Mouse (Mus musculus): Measurements from ENCODE around the gene Dpyd. TPM values are rescaled to one million over a fixed set of nuclear protein-coding genes. Genes with fewer than 3 reads are reported as not detected.

The Dpyd gene
- total RNA-seq, 2 experiments from 2014 or later, result 2.5 to 3.0 TPM

GRCm38 (mm10) chr3:119095223-119095886, 533.4 kb downstream of the Dpyd start:
- DNase-seq, result no peak

DNA sequence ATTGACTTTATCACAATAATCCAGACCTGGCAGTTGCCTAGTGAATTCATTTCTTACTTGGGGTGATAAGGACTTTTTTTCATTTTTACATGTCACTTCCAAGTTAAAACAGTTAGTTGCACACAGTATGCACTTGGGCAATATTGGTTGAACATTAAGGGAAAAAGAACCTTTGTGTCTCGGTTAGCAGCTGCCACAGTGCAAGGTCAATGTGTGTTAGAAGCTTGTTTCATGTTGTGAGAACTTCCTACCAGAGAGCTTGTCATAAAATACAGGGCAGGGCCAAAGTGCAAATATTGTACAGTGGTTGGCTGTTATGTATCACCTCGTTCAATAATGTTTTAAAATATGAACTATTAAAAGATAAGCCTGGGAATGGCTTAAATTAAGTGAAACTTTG, 564.1 kb downstream of the Dpyd start:
- no peak for DNase-seq

DNA sequence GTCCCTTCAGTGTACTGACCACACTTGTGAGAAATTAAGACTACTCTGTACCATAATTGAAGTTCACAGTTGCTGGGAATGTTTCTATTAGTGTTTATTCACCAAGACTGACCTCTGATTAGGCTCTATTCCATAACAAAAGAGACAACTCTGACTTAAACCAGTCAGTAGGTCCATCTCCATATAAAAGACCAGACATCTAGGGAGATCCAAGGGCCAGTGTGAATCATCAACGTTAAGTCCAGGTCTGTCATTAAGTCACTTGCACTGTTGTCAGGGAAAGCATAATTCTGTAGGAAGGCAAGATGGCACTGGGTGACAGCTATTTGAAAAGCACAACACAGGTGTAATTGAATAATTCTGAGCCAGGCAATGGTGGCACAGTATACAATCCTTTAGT, 566.1 kb downstream of the Dpyd start:
- DNase-seq, result no peak

GRCm38 (mm10) chr3:119143034-119143433, 581.1 kb downstream of the Dpyd start:
- no peak for DNase-seq

- no peak for DNase-seq
These were observed 582.9 kb downstream of the Dpyd start for GRCm38 (mm10) chr3:119144788-119145187.

DNA sequence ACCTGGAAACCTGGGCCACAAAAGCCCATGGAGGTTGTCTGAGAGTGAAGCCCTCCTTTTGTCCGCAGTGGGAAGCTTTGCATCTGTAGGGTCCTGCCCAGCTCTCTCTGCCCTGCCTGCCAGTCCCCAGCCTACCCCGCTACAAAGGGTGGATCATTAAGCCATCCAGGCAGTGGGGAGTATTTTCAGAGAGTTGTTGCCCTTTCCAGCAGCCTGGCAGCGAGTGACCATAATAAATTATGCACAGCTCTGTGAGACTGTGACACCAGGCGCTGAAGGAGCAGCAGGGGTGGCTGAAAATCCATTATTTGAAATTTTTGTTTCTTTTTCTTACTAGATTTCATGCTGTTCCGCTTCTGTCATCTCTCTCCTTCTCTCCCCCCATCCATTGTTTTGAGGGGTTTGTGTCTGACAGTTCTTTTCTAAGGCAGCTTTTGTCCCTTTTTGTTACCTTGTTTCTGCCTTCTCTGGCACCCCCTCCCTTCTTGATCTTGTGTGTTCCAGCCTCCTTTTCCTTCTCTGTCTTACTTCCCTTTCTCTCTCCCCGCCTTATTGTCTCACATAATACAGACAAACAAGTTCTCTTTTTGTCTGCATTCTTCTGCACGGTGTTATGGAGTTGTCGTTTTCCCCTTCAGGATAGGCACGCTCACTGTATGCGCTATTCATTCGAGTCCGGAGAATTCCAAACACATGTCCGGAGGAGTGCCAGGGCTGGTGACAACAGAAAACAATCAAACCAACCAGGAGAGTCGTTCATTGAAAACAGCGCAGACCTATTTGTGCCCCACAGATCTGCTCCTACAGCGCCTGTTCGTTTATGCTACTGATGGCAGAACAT, 592.9 kb downstream of the Dpyd start:
- DNase-seq, result no peak

DNA sequence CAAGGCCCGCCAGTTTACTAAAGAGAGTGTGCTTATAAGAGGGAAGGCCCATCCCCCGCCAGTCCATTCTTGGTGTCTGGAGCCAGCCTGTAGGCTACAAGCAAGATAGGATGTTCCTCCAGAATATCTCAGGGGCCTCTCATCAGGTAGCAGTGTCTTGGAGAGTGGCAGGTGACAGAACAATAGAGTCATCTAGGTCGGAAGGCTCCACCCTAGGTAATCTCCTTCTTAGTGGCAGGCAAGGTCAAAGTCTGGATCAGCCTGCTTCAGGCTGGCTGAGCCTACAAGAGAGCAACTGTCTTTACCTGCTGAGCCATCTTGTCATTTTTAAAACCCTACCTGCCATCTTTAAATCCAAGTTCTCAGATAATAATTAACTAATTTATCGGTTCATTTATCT, 596.7 kb downstream of the Dpyd start:
- no peak for DNase-seq

GRCm38 (mm10) chr3:119165691-119166090, 603.8 kb downstream of the Dpyd start:
- DNase-seq, result no peak

DNA sequence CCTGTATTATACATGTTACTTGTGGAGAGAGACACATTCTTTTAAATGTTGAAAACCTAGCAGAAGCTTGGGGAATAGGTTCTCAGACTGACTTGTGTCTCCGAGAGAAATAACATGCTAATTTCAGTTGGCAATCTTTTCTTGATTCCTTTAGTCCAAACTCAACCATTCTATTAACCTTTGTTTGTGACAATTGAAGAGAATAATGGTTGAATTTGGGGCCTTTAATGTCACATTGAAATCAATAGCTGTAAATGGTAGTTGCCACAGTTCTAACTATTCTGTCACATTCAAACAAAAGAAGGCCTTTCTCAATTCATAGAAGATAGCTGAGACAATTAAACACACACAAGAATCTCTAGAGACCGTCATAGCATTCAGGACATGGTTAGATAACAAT, 606.2 kb downstream of the Dpyd start:
- no peak for DNase-seq

DNA sequence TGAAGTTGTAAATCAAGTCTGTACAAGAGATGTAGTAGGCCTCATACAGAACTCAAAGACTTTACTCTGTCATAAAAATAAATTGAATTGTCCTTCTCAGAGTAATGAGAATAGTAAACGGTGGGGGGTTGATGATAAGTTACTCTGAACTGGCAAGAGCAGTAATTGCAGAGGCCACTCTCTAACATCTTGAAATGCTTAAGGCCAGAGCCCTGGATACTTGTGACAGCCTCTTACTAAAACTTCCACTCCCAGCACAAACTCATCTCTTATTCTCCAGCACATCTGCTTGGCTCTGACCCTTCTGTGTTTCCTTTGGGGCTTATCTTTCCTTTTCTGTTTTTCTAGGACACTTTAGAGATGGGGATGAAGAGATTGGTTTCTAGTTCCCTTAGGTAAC, 606.7 kb downstream of the Dpyd start:
- no peak for DNase-seq

DNA sequence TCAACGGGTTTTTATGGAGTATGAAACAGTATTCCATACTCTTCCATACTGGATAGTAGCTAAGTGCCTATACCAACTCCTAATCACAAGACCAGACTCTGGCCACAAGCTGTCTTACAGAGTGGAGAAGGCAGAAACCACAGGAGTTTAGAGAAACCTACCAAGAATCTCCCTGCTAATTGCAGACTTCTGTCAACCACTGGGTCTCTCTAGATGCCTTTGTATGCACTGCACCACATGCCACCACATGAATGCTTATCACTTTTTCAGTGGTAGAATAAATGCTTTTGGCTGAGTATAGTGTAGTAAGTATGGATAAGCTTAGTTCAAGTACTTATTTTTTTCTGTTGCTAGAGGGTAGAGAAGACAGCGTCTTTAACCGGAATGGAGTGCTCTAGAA, 621.3 kb downstream of the Dpyd start:
- no peak for DNase-seq

GRCm38 (mm10) chr3:119194071-119194470, 632.1 kb downstream of the Dpyd start:
- DNase-seq, result no peak

- DNase-seq, result no peak
These were observed 633.7 kb downstream of the Dpyd start for GRCm38 (mm10) chr3:119195613-119196012.

- DNase-seq, result no peak
These were observed 659.0 kb downstream of the Dpyd start for GRCm38 (mm10) chr3:119220763-119221412.

GRCm38 (mm10) chr3:119243181-119243580, 681.3 kb downstream of the Dpyd start:
- DNase-seq, result no peak

DNA sequence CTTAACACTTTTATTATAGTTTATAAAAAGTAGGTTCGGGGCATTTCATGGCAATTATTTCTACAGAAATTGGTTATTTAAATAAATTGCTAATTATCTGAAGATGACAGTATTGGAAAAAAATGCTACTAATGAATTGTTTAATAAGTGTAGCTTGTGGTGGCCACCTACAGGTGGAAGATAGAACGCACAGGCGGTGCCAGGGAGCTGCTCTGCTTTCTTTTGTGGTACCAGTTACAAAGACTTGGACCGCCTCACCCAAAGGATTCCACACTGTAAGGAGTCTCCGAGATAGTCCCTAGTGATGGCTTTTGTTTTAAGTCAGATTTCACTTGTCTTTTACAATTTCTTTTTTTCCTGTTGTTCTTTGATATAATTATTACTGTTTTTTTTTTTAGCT, 694.6 kb downstream of the Dpyd start:
- DNase-seq, result no peak

- DNase-seq, result no peak
These were observed 713.3 kb downstream of the Dpyd start for GRCm38 (mm10) chr3:119275241-119275640.

DNA sequence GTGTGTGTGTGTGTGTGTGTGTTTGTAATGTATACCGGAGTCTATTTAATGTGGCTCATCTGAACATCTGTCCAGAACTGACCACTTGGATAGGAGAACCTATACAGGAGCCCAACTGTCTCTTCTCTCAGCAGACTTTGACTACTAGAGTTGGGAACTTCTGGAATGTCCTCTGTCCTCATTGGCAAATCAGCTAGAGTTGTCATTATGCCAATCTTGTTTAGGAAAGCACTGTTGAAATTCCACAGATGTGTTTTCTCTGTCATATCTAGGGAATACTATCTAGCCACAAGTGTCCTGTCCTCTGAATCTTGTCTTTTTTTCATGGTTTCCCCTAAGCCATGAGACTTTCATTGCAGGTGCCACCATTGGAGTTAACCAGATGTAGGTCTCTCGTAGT, 718.7 kb downstream of the Dpyd start:
- no peak for DNase-seq

DNA sequence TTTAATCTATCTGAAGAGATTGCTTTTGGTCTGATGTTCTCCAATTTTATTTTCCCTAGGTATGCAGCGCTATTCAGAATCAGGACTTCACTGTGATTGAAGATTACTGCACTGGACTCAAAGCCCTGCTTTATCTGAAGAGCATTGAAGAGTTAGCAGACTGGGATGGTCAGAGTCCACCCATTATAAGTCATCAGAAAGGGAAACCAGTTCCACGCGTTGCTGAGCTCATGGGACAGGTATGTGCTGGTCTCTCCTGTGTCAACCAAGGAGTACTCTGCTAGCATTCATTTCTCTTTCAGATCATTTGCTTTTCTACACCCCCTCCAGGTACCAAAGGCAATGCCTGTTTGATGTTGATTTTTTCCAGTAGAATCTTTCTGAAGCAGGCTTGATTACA, 752.8 kb downstream of the Dpyd start:
- DNase-seq, result no peak

- no peak for DNase-seq
These were observed 767.1 kb downstream of the Dpyd start for GRCm38 (mm10) chr3:119329063-119329462.

GRCm38 (mm10) chr3:119333335-119334305, 771.7 kb downstream of the Dpyd start:
- peak; percentile 33 for DNase-seq
